Mouse (Mus musculus) bone marrow macrophage, adult 2 months (primary cell): ENCODE measurements around the gene 4931406P16Rik. TPM values are rescaled to one million over a fixed set of nuclear protein-coding genes. Genes with fewer than 3 reads are reported as not detected.

Experiments used
- H3K27ac ChIP-seq: 2 replicates; pipeline ENCODE4 v1.5.1; 2012; ENCODE audit warnings: low read depth, low read length; ENCODE audit not compliant: insufficient read depth
- H3K4me1 ChIP-seq: 2 replicates; pipeline ENCODE4 v1.6.1; 2012; ENCODE audit warnings: low read length; ENCODE audit not compliant: control insufficient read depth, insufficient read depth
- H3K4me3 ChIP-seq: 2 replicates; pipeline ENCODE4 v1.5.1; 2012; ENCODE audit warnings: mild to moderate bottlenecking, low read length, moderate library complexity; ENCODE audit not compliant: insufficient read depth
- CTCF ChIP-seq: IDR thresholded peaks from 2 replicates; pipeline ENCODE4 v1.5.1; 2012; ENCODE audit warnings: low read depth, mild to moderate bottlenecking, low read length, moderate library complexity
- POLR2A ChIP-seq: IDR thresholded peaks from 2 replicates; pipeline ENCODE4 v1.6.1; 2012; ENCODE audit warnings: mild to moderate bottlenecking, low read depth, low read length, borderline replicate concordance
- polyA plus RNA-seq: library from polyadenylated mRNA; stranded (reverse); fragments of >200 nt; gene quantifications from 2 replicates; pipeline ENCODE4 v1.2.4, GENCODE M21; 2012; ENCODE audit not compliant: missing spikeins, insufficient read depth, insufficient read length

4931406P16Rik gene
- polyA plus RNA-seq, 1 experiment, result 18.4 TPM

DNA sequence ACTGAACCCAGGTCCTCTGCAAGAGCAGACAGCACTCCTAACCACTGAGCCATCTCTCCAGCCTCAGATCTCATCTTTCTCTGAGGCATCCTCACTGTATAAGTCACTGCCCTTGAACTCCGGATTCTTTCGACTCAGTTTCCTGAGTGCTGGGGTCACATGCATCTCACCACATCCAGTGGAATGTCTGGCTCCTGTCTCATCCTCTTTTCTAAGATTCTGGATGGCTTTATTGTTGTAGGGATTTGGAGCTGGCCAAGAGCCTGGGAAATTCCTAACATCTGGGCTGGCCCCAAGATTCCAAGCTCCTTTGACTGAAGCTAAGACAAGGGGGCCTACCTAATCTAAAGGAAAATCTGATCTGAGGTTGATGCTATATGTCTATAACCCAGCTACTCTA is 5.8 kb upstream of the 4931406P16Rik start:
- no peak for TF ChIP-seq CTCF
- TF ChIP-seq POLR2A, result no peak
- Histone ChIP-seq H3K4me1 (peaks cover 4% of the 10 kb centered on the region), H3K27ac (no peak overlapping the region), H3K4me3 (no peak overlapping the region)

DNA sequence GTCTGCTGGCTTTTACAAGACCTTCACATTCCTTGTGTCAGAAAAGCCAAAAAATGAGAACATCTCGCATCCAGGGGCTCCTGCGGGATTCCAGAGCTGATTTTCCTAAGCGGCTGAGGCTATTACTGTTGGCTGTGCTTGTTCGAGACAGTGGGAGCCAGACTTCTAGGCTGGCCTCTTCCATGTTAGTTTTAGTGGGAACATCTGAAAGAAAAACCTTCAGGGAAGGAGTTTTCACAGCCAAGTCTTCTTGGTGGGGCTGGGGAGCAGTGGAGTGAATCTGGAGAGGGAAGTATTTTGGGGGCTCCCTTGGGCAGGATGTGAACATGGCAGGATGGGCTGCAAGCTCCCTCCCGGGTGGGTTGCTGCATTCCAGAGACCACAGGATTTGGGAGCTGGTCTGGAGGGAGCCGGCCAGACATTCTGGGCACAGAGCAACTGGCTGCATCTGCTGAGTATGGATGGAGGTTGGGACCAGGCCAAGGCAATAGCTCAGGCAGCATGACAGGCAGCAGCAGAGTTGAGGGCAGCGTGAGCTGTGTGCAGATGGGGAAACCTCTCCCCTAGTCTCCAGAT is 4.6 kb upstream of the 4931406P16Rik start:
- Histone ChIP-seq H3K4me3 (no peak overlapping the region), H3K4me1 (peaks cover 4% of the 10 kb centered on the region), H3K27ac (no peak overlapping the region)
- no peak for TF ChIP-seq CTCF
- TF ChIP-seq POLR2A, result no peak

DNA sequence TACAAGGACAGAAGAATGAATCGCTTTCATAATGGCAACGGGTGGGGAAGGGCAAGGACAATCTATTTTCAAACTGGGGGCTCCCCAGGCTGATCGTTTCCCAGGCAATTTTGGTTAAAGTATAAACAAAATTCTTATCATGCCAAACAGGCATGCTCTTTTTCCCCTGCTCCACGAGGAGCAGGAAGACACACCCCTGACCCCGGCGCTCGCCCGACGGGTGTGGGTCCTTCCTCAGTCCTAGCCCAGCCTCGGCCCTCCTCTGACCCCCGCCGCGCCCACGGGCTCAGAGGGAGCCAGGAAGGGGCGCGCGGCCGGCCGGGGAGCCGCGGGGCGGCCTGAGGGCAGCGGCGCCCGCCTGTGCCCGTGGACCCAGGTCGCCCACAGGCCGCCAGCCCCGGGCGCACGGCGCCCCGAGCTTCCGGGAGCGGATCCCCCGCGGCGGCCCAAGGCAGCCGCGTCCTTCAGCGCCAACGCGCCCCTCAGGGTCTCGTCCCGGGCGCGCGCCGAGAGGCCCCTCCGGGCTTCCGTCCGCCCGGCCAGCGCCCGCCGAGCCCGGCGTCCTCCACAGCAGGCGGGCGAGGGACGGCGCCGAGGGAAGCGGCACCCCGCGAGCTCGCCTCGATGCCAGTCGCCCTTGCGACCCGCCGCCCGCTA is 437 bp downstream of the 4931406P16Rik start:
- Histone ChIP-seq H3K27ac (peak overlapping the region; percentile 6; the same call in 1 of the 2 replicates), H3K4me3 (peak overlapping the region; percentile 83), H3K4me1 (no peaks in the 10 kb centered on the region; the same call in 1 of the 2 replicates)
- TF ChIP-seq CTCF (no peak), POLR2A (no peak)

DNA sequence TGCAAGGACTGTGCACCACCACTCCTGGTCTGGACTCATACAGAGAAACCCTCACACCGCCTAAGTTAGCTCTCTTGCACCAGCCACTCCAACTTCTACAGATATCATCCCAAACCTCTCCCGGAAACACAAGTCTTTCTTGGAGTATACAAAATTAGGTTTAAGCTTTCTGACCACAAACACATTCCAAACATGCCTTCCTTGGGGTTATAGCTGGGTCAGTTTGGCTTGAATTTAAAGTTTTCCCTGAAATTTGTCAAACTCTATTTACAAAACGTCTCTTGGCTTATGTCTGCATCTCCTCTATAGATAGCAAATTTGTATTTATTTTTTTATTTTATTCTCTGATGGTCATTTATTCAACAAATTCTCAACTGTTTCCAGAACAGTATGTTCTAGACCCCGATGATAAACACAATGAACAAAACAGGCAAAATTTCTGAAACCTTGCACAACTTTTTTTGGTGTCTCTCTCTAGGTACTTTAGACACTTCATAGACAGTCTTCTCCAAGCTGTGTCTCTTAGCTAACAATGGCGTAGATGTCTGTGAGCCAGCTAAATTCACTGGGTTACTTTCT is 4.1 kb downstream of the 4931406P16Rik start:
- no peak overlapping the region for H3K4me3 ChIP-seq
- TF ChIP-seq CTCF, result no peak
- no peak for TF ChIP-seq POLR2A
- H3K4me1 ChIP-seq, result peaks cover 17% of the 10 kb centered on the region
- H3K27ac ChIP-seq, result no peak overlapping the region

DNA sequence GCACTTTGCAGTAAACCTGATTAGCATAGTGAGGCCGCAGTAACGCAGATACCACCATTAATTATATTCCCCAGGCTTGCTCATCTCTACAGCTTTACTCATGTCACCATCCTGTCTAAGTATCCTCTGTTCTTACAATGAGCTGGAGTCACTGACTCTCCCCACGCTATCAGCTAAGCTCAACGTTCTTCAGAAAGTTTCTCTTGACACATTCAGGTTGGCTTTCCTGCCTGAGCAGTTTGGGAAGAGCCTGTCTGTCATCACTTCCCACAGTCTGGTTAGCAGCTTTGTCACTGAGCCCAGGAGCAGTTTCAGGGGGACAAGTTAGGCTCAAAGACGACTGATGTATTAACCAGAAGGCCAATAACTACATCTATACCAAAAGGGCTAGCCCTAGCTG is 4.8 kb downstream of the 4931406P16Rik start:
- H3K4me3 ChIP-seq, result no peak overlapping the region
- TF ChIP-seq POLR2A, result no peak
- TF ChIP-seq CTCF, result no peak
- no peak overlapping the region for H3K27ac ChIP-seq
- H3K4me1 ChIP-seq, result peaks cover 23% of the 10 kb centered on the region

DNA sequence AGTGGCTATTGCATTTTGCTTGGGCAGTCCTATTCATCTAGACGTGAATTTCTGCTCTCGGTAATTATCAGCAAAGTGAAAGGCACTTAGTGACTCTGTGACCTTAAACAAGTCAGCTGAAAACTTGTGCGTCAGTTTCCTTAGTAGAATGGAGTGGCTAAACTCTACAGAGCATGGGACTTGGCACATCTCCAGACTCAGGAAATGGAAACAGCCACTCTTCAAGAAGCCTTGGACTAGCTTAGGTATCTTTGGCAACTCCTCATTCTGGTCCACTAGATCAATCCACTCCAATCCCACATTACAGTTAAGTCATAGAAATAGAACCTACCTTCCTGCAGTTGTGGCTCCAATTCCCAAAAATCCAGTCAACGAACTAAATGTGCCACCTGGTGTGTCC is 7.9 kb downstream of the 4931406P16Rik start:
- Histone ChIP-seq H3K4me3 (no peak overlapping the region), H3K27ac (peak overlapping the region; percentile 27), H3K4me1 (peaks cover 44% of the 10 kb centered on the region)
- no peak for TF ChIP-seq CTCF
- TF ChIP-seq POLR2A, result no peak

DNA sequence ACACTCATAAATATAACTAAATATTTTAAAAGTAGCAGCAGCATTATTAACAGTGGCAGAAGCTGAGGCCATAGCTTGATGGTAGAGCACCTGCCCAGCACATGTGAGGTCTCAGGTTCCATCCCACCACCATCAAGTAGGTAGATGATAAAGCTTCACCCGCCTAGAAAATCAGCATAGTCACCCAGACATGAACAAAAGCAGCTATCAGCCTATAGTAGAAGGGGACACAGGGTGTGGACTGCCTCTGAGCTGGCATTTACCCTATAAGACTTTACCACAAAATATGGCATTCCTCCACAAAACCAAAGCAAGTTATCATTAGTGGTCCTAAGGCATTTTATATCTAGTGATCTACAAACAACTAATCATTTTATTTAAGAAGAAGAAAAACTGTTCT is 10.7 kb downstream of the 4931406P16Rik start:
- Histone ChIP-seq H3K4me1 (peaks cover 58% of the 10 kb centered on the region), H3K4me3 (no peak overlapping the region), H3K27ac (peak overlapping the region; percentile 84)
- TF ChIP-seq CTCF (no peak), POLR2A (no peak)

DNA sequence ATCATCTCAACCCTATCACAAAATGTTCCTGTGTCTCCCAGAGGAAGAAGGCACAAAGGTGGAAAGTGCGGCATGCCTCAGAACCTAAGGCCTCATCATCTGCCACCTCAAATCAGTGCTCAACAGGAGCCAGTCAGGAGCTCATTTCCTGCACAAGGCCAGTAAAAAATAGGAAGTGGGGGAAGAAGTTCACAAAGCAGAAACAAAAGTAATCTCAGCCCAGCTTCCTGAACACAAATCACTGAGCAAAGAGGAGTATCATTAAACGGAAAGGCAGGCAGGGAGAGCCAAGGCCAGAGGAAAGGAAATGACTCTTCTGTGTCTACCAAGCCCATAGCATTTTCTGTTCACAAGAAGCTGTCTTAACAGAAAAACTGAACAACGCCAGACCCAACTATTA is 11.4 kb downstream of the 4931406P16Rik start:
- H3K27ac ChIP-seq, result peak overlapping the region; percentile 84
- no peak for TF ChIP-seq CTCF
- no peak for TF ChIP-seq POLR2A
- peaks cover 61% of the 10 kb centered on the region for H3K4me1 ChIP-seq
- no peak overlapping the region for H3K4me3 ChIP-seq

DNA sequence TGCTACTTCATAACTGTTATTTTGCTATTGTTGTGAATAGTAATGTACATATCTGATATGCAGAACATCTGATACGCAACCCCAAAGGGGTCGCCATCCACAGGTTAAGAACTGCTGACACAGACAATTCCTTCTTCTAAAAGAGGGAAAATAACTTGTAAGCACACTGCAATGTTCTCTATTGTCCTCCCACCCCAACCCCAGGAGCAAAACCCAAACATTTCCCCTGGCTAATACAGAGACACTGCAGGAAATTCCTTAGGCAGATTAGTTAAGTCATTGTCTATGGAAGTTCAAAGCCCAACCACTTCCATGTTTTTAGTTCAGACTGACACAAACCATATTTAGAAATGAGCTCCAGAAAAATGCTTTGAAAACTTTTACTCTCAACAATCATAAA is 14.5 kb downstream of the 4931406P16Rik start:
- Histone ChIP-seq H3K4me1 (peaks cover 42% of the 10 kb centered on the region), H3K4me3 (no peak overlapping the region), H3K27ac (no peak overlapping the region)
- TF ChIP-seq CTCF, result no peak
- TF ChIP-seq POLR2A, result no peak

DNA sequence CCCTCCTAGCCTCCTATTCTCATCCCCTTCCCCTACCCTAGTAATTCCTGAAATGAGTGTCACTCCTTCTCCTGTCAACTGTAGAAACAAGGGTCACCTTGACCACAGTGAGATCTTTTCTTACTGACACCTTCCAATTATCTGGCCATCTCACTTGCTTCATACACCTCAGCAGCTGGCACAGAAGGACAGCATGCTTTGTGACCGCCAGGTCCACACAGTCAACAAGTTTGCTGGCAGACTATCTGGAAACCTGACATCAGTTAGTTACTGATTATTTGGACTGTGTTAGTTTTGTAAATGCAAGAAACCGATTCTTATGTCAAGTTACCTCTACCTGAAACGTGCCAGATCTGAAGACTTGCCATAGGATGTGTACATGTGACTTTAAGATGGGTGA is 17.2 kb downstream of the 4931406P16Rik start:
- H3K4me3 ChIP-seq, result no peak overlapping the region
- H3K27ac ChIP-seq, result no peak overlapping the region
- H3K4me1 ChIP-seq, result peaks cover 30% of the 10 kb centered on the region
- TF ChIP-seq CTCF (no peak), POLR2A (no peak)
